Mouse (Mus musculus) ES-Bruce4 (cell line): ENCODE data around the gene Zbtb2.

ENCODE experiments used
- CTCF ChIP-seq: IDR thresholded peaks from one replicate; pipeline ENCODE4 v1.8.1; 2011; ENCODE audit warnings: low read depth, low read length
- EP300 ChIP-seq: IDR thresholded peaks from 2 replicates; pipeline ENCODE4 v1.6.1; 2011; ENCODE audit warnings: low read depth, low read length; ENCODE audit not compliant: insufficient read depth
- POLR2A ChIP-seq: IDR thresholded peaks from one replicate; pipeline ENCODE4 v1.8.1; 2011; ENCODE audit warnings: low read length; ENCODE audit not compliant: insufficient read depth

DNA sequence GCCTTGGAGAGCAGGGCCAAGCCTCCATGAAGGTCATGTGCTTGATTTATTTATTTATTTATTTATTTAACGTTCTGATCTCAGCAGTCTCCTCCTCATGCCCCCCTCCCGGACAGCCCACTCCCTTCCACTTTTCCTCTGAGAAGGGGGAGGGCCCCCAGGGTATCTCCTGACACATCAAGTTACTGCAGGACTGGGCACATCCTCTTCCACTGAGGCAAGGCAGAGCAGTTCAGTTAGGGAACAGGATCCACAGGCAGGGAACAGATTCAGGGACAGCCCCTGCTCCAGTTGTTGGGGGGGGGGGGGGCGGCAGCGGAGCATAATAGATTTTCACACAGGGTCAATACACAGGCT is 40.8 kb downstream of the Zbtb2 start:
- TF ChIP-seq POLR2A (no peak), CTCF (no peak), EP300 (no peak)
